In the genomic region with DNA sequence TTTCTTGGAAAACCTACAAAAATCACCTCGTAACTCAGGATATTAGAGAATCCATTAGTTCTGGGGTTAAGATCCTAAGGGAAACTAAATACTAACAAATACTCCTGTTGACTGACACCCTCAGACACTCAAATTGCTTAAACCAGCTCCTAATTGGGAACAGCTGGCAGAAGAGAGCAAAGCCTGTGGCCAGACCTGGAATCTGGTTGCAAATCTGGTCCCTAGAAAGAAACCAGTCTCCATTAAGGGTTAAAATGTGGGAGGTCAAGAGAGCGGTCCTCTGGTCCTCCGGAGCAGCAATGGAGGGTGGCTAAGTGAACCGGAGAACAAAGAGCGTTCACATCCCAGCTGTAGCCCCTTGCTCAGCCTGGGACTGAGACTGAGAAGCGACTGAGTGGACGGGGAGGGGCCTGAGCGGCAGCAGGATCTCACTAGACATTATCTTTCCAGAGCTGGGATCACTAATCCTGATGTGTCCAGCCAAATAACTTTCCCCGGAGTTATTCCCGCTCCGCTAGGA, we compare ENCODE assay signal across 9 mouse cellular contexts. TPM values are rescaled to one million over a fixed set of nuclear protein-coding genes. Genes with fewer than 3 reads are reported as not detected.
DNase-seq lines count a peak whose midpoint lies in the region; TF ChIP-seq lines count a peak whose summit lies in the region.
"Had no signal": no experiment of that assay in that cellular context is flagged by ENCODE, and none has a peak within 500 bp of the region (broad histone marks: within the 10 kb centered on the region; RNA-seq: fewer than 3 reads in every experiment).

No protein-coding gene starts in this region.

- peak; percentile 17 for DNase-seq in adrenal gland, postnatal 10 days
- no peak for DNase-seq in adrenal gland, postnatal 4 days (ENCODE audit: low spot score in 2 of 2)
- DNase-seq in forelimb bud, embryonic 11.5 days (ENCODE audit: low read depth, low spot score): peak; percentile 90
- peak; percentile 65 for DNase-seq in midbrain, embryonic 10.5 days (ENCODE audit: low spot score)
- no peak for DNase-seq in left cerebral cortex, adult 8-10 months (ENCODE audit: low spot score in 2 of 2)
- no peak for DNase-seq in left cerebral cortex, postnatal 36 days (ENCODE audit: low spot score in 2 of 2)
- no peak for DNase-seq in urinary bladder, postnatal 14 days (ENCODE audit: low spot score)
- DNase-seq: kidney, postnatal 25 days had no signal

- no peak for TF ChIP-seq CTCF in ES-Bruce4 (IDR thresholded peaks at IDR 0.05; ENCODE audit: low read depth, low read length)

- TF ChIP-seq EP300 in ES-Bruce4 (IDR thresholded peaks at IDR 0.05; ENCODE audit: insufficient read depth, low read depth, low read length): no peak

- no peaks in the 10 kb centered on the region for H3K9me3 ChIP-seq in ES-Bruce4 (replicated peaks; ENCODE audit: control insufficient read depth, insufficient read depth, low read length, poor library complexity, severe bottlenecking)
- H3K9me3 ChIP-seq in midbrain, embryonic 10.5 days (replicated peaks): no peaks in the 10 kb centered on the region

- peak overlapping the region; percentile 7 for H3K9ac ChIP-seq in ES-Bruce4 (ENCODE audit: low read depth, poor library complexity, severe bottlenecking)

- H3K4me3 ChIP-seq in ES-Bruce4 (ENCODE audit: low read depth, low read length): peak overlapping the region; percentile 44
- H3K4me3 ChIP-seq in midbrain, embryonic 10.5 days: no peak overlapping the region

- H3K4me1 ChIP-seq in ES-Bruce4 (ENCODE audit: control insufficient read depth, insufficient read depth, low read length): peaks cover 13% of the 10 kb centered on the region
- H3K4me1 ChIP-seq in midbrain, embryonic 10.5 days: peaks cover 41% of the 10 kb centered on the region

- H3K27ac ChIP-seq in ES-Bruce4 (ENCODE audit: insufficient read depth, low read length): peak overlapping the region; percentile 78
- peak overlapping the region; percentile 80 for H3K27ac ChIP-seq in midbrain, embryonic 10.5 days (replicated peaks)

- H3K36me3 ChIP-seq in ES-Bruce4 (ENCODE audit: control insufficient read depth, insufficient read depth, low read length, poor library complexity, severe bottlenecking): no peaks in the 10 kb centered on the region
- H3K36me3 ChIP-seq in midbrain, embryonic 10.5 days: no peaks in the 10 kb centered on the region

- peak; percentile 11 for TF ChIP-seq POLR2A in ES-Bruce4 (IDR thresholded peaks at IDR 0.05; ENCODE audit: insufficient read depth, low read length)

- no peaks in the 10 kb centered on the region for H3K27me3 ChIP-seq in ES-Bruce4 (ENCODE audit: control insufficient read depth, insufficient read depth, low read length, poor library complexity, severe bottlenecking)
- peaks cover 12% of the 10 kb centered on the region; the same call in 1 of the 2 replicates for H3K27me3 ChIP-seq in midbrain, embryonic 10.5 days (ENCODE audit: low read depth, poor library complexity, severe bottlenecking)

- intact Hi-C loops in left cerebral cortex, postnatal 36 days (cut with DNase I): loop anchor here (5.0 kb wide), 3 partner anchors 136 to 189 kb away; no protein-coding TSS in a partner anchor

- 16% methylated on average over 11 of the region's 11 CpGs for WGBS in midbrain, embryonic 10.5 days

RNA-seq across cellular contexts. Expression of gene Ptgfrn, which starts 51.4 kb away (rescaled TPM):
- 10 to 100 TPM; 35.7 to 35.8 TPM for total RNA-seq in adrenal gland, postnatal 10 days (2021)
- 10 to 100 TPM; 49.4 to 49.5 TPM for total RNA-seq in adrenal gland, postnatal 4 days (2021)
- polyA plus RNA-seq in ES-Bruce4 (2011; ENCODE audit: insufficient read depth, insufficient read length, low read depth, missing spikeins): 59.6 and 60.7 TPM in 2 replicates
- 1.9 TPM in 2 replicates for polyA plus RNA-seq in midbrain, embryonic 10.5 days (2016; fragmentation: Nextera tagmentation; extraction: Ambion mirVana)
- total RNA-seq in left cerebral cortex, adult 8-10 months (2022): 10 to 100 TPM; 28.8 to 31.3 (median 29.4) TPM
- 10 to 100 TPM; 36.9 to 41.2 TPM for total RNA-seq in left cerebral cortex, postnatal 36 days (2021)

Comparison
In these comparisons a context has a peak if more than half of its experiments do, and no peak if none do; other contexts are left out.
1. DNase-seq: peak in adrenal gland, postnatal 10 days (single experiment), forelimb bud, embryonic 11.5 days (single experiment) and midbrain, embryonic 10.5 days (single experiment); none in adrenal gland, postnatal 4 days (0 of 2), left cerebral cortex, adult 8-10 months (0 of 2), left cerebral cortex, postnatal 36 days (0 of 2) and urinary bladder, postnatal 14 days (single experiment).